Comparison of ENCODE assay signal across 9 mouse cellular contexts in genomic region chr11:88693002-88693769, GRCm38 (mm10). TPM values are rescaled to one million over a fixed set of nuclear protein-coding genes. Genes with fewer than 3 reads are reported as not detected.
A peak's percentile ranks its signal among the peaks of the same experiment; 100 is the strongest.
DNase-seq lines count a peak whose midpoint lies in the region; ATAC-seq and TF ChIP-seq lines count a peak whose summit lies in the region.
"Had no signal": no experiment of that assay in that cellular context is flagged by ENCODE, and none has a peak within 500 bp of the region (broad histone marks: within the 10 kb centered on the region; RNA-seq: fewer than 3 reads in every experiment).

No protein-coding gene starts in this region.

- no peaks in the 10 kb centered on the region for H3K27me3 ChIP-seq in intestine, embryonic 14.5 days (replicated peaks; ENCODE audit: control insufficient read depth, insufficient read depth, low read length)
- H3K27me3 ChIP-seq in intestine, postnatal 0 days (replicated peaks; ENCODE audit: control insufficient read depth, insufficient read depth, low read length): no peaks in the 10 kb centered on the region
- H3K27me3 ChIP-seq in hindbrain, postnatal 0 days (ENCODE audit: insufficient read depth, low read length): no peaks in the 10 kb centered on the region
- H3K27me3 ChIP-seq in neural tube, embryonic 12.5 days (replicated peaks): no peaks in the 10 kb centered on the region

- no peak overlapping the region for H3K9ac ChIP-seq in intestine, embryonic 14.5 days (ENCODE audit: low read length)
- no peak overlapping the region for H3K9ac ChIP-seq in intestine, postnatal 0 days (ENCODE audit: low read depth, low read length)
- H3K9ac ChIP-seq in hindbrain, postnatal 0 days (replicated peaks; ENCODE audit: low read length): no peak overlapping the region
- H3K9ac ChIP-seq in neural tube, embryonic 12.5 days: no peak overlapping the region

- peaks cover 68% of the 10 kb centered on the region for H3K4me1 ChIP-seq in intestine, embryonic 14.5 days (replicated peaks; ENCODE audit: control insufficient read depth, insufficient read depth, low read length)
- 0 out of 2 replicates have a peak, but pooled peaks cover 3% of the 10 kb centered on the region for H3K4me1 ChIP-seq in intestine, postnatal 0 days (replicated peaks; ENCODE audit: control insufficient read depth, insufficient read depth, low read length)
- peaks cover 15% of the 10 kb centered on the region; the same call in 1 of the 2 replicates for H3K4me1 ChIP-seq in hindbrain, postnatal 0 days (ENCODE audit: insufficient read depth, low read length)
- H3K4me1 ChIP-seq in neural tube, embryonic 12.5 days: peaks cover 93% of the 10 kb centered on the region

- DNase-seq in intestine, embryonic 14.5 days (ENCODE audit: low spot score): no peak
- DNase-seq in embryo, embryonic 10.5 days (ENCODE audit: low spot score): peak; percentile 68
- DNase-seq in hindbrain, postnatal 0 days (ENCODE audit: low spot score): peak; percentile 38
- no peak for DNase-seq in gastrocnemius, postnatal 25 days
- no peak for DNase-seq in thymus, postnatal 10 days (ENCODE audit: low spot score in 2 of 2)
- no peak for DNase-seq in layer of hippocampus, adult 18-20 months (ENCODE audit: low spot score in 2 of 2)
- DNase-seq: right cerebral cortex, postnatal 14 days had no signal

- H3K36me3 ChIP-seq in intestine, embryonic 14.5 days (ENCODE audit: control insufficient read depth, insufficient read depth, low read length): peaks cover under 1% of the 10 kb centered on the region; the same call in 1 of the 2 replicates
- H3K36me3 ChIP-seq in intestine, postnatal 0 days (ENCODE audit: control insufficient read depth, insufficient read depth): no peaks in the 10 kb centered on the region
- H3K36me3 ChIP-seq in hindbrain, postnatal 0 days (ENCODE audit: insufficient read depth, low read length): no peaks in the 10 kb centered on the region
- peaks cover 19% of the 10 kb centered on the region; the same call in 1 of the 2 replicates for H3K36me3 ChIP-seq in neural tube, embryonic 12.5 days

- TF ChIP-seq CTCF in intestine, postnatal 0 days (IDR thresholded peaks at IDR 0.05; ENCODE audit: low read depth): no peak
- no peak for TF ChIP-seq CTCF in hindbrain, postnatal 0 days (IDR thresholded peaks at IDR 0.05; ENCODE audit: low read depth)

- H3K4me2 ChIP-seq in intestine, embryonic 14.5 days (ENCODE audit: low read length): no peak overlapping the region
- H3K4me2 ChIP-seq in intestine, postnatal 0 days (replicated peaks; ENCODE audit: low read depth): no peak overlapping the region
- H3K4me2 ChIP-seq in hindbrain, postnatal 0 days (ENCODE audit: low read depth, low read length): no peak overlapping the region
- peak overlapping the region; percentile 24; the same call in 1 of the 2 replicates for H3K4me2 ChIP-seq in neural tube, embryonic 12.5 days (replicated peaks)

- no peak overlapping the region for H3K4me3 ChIP-seq in intestine, embryonic 14.5 days (ENCODE audit: low read depth, low read length)
- no peak overlapping the region for H3K4me3 ChIP-seq in intestine, postnatal 0 days (ENCODE audit: low read depth, low read length)
- H3K4me3 ChIP-seq in hindbrain, postnatal 0 days (ENCODE audit: low read length): no peak overlapping the region
- H3K4me3 ChIP-seq in neural tube, embryonic 12.5 days: no peak overlapping the region

- H3K27ac ChIP-seq in intestine, embryonic 14.5 days (ENCODE audit: low read depth): 0 out of 2 replicates have a peak overlapping the region, but pooled peaks have one; percentile 16
- no peak overlapping the region for H3K27ac ChIP-seq in intestine, postnatal 0 days (ENCODE audit: low read depth, low read length)
- H3K27ac ChIP-seq in hindbrain, postnatal 0 days: peak overlapping the region; percentile 41; the same call in 1 of the 2 replicates
- H3K27ac ChIP-seq in neural tube, embryonic 12.5 days: no peak overlapping the region

- no peaks in the 10 kb centered on the region for H3K9me3 ChIP-seq in intestine, embryonic 14.5 days (ENCODE audit: control insufficient read depth, low read length)
- no peaks in the 10 kb centered on the region for H3K9me3 ChIP-seq in intestine, postnatal 0 days (ENCODE audit: control insufficient read depth)
- no peaks in the 10 kb centered on the region for H3K9me3 ChIP-seq in hindbrain, postnatal 0 days (ENCODE audit: low read length)
- H3K9me3 ChIP-seq in neural tube, embryonic 12.5 days: no peaks in the 10 kb centered on the region

- no peak for ATAC-seq in intestine, embryonic 14.5 days (replicated peaks; ENCODE audit: low FRiP score, low TSS enrichment, low read depth)
- ATAC-seq in intestine, postnatal 0 days: no peak
- peak; percentile 18; the same call in 1 of the 2 replicates for ATAC-seq in hindbrain, postnatal 0 days
- ATAC-seq in neural tube, embryonic 12.5 days (ENCODE audit: low FRiP score, low read depth): no peak

- 54% methylated on average over 13 of the region's 13 CpGs for WGBS in intestine, embryonic 14.5 days
- 73% methylated on average over 13 of the region's 13 CpGs for WGBS in intestine, postnatal 0 days
- 44% methylated on average over 13 of the region's 13 CpGs for WGBS in hindbrain, postnatal 0 days
- whole genome bisulfite sequencing in neural tube, embryonic 12.5 days: 25% methylated on average over 13 of the region's 13 CpGs

RNA-seq across cellular contexts. Expression of gene Msi2, which starts 25.1 kb away (rescaled TPM):
- 13.6 and 15.1 TPM in 2 replicates for polyA plus RNA-seq in intestine, embryonic 14.5 days (2014; fragmentation: Nextera tagmentation; extraction: Ambion mirVana)
- polyA plus RNA-seq in intestine, postnatal 0 days (2015; fragmentation: Nextera tagmentation; extraction: Ambion mirVana): 7.5 and 8.9 TPM in 2 replicates
- total RNA-seq in hindbrain, postnatal 0 days (2014; rRNA removed): 165 and 170 TPM in 2 replicates
- 33.0 and 36.8 TPM in 2 replicates for polyA plus RNA-seq in hindbrain, postnatal 0 days (2015; fragmentation: Nextera tagmentation; extraction: Ambion mirVana)
- 27.9 and 37.7 TPM in 2 replicates for polyA plus RNA-seq in neural tube, embryonic 12.5 days (2016; fragmentation: Nextera tagmentation; extraction: Ambion mirVana)
- total RNA-seq in gastrocnemius, postnatal 25 days (2021): 100 to 1,000 TPM; 158 TPM
- total RNA-seq in layer of hippocampus, adult 18-20 months (2021): 100 to 1,000 TPM; 110 to 113 TPM

Comparison
In these comparisons a context has a peak if more than half of its experiments do, and no peak if none do; other contexts are left out.
1. H3K27ac ChIP-seq: peak in intestine, embryonic 14.5 days (single experiment) and hindbrain, postnatal 0 days (single experiment); none in intestine, postnatal 0 days (single experiment) and neural tube, embryonic 12.5 days (single experiment).
2. DNase-seq: peak in embryo, embryonic 10.5 days (single experiment) and hindbrain, postnatal 0 days (single experiment); none in intestine, embryonic 14.5 days (single experiment), gastrocnemius, postnatal 25 days (single experiment), thymus, postnatal 10 days (0 of 2) and layer of hippocampus, adult 18-20 months (0 of 2).